Mouse (Mus musculus): Measurements from ENCODE around the gene Zfp638. TPM values are rescaled to one million over a fixed set of nuclear protein-coding genes. Genes with fewer than 3 reads are reported as not detected.
"Not testable (repeated sequence)": the region's sequence is repeated elsewhere in the genome, so short reads cannot be mapped to it uniquely, and the experiment has no call there.

Gene Zfp638
- total RNA-seq (2021), result 10 to 100 TPM; 50.4 to 52.1 TPM
- long read RNA-seq, experiment 1, partial matches to known transcripts, result 2 of 25 reads
- long read RNA-seq, experiment 1, other reads (novel, unspliced or antisense), result 22 of 25 reads
- long read RNA-seq, experiment 2, full-length matches to known transcripts, result 1 of 25 reads
- long read RNA-seq, experiment 2, partial matches to known transcripts, result 0 of 25 reads
- long read RNA-seq, experiment 2, other reads (novel, unspliced or antisense), result 24 of 25 reads

DNA sequence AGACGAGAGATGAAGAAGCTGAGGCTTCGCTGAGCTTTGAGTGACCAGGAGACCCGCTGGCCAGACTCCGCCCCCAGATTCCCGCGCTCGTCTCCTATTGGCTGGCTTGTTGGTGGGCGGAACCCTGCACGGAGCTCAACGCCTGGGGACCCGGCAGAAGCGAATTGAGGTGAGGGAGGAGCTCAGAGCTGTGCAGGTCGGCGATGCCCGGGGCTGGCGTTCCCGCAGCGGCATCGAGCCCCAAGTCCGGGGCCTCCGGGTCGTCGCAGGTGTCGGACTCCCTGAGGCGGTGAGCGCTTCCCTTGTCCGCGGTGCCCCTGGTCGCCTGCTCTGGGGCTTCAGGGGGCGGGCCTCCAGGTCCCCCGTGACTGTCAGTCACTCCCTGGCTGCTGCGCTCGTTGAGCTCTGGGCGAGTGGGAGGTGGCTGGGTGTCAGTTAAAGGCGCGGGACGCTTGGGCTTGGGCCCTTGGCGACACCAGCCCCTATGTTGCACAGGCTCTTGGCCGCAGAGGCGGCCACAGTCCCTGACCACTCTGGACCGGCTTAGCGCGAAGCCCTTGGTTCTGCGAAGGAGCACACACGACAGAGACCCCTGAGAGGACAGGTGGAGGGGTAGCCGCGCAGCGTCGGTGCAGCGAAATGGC is at the start of gene Zfp638:
Gene Zfp638, plus strand, starts transcription at position 156 of the 644 bp plus-strand sequence.
- Histone ChIP-seq H3K4me3 (peak within 1 kb of the TSS; percentile 89), H3K27ac (peak within 1 kb of the TSS; percentile 95)
- peak; percentile 95 for DNase-seq
- no peak for TF ChIP-seq CTCF (IDR thresholded peaks at IDR 0.05)
- intact Hi-C loops (cut with DNase I), result loop anchor here (2.0 to 5.0 kb wide), 2 partner anchors 20 to 35 kb away; partner anchors contain the start of gene Paip2b

DNA sequence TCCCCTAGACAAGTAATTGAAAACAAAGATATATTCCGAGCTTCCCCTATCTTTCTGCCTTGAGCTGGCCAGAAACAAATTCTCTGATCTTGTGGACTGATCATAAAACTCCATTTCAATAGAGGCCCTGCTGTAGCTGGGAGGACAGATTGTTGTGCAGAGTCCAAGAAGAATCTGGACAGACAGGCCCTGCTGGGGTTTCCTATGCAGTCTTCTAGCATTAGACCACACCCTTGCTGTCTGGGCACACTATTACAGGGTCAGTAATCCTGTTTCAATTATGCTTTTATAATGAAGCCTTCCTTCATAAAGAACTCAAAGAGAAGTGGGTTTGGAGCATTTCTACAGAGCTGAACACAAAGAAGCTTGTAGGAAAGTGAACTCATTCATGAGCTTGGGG is 47.9 kb upstream of the Zfp638 start:
- no peak overlapping the region for H3K4me3 ChIP-seq
- no peak for DNase-seq
- H3K27ac ChIP-seq, result 0 out of 2 replicates have a peak overlapping the region, but pooled peaks have one; percentile 24
- intact Hi-C loops (cut with DNase I), result no loop called here
- no peak for TF ChIP-seq CTCF (IDR thresholded peaks at IDR 0.05)

DNA sequence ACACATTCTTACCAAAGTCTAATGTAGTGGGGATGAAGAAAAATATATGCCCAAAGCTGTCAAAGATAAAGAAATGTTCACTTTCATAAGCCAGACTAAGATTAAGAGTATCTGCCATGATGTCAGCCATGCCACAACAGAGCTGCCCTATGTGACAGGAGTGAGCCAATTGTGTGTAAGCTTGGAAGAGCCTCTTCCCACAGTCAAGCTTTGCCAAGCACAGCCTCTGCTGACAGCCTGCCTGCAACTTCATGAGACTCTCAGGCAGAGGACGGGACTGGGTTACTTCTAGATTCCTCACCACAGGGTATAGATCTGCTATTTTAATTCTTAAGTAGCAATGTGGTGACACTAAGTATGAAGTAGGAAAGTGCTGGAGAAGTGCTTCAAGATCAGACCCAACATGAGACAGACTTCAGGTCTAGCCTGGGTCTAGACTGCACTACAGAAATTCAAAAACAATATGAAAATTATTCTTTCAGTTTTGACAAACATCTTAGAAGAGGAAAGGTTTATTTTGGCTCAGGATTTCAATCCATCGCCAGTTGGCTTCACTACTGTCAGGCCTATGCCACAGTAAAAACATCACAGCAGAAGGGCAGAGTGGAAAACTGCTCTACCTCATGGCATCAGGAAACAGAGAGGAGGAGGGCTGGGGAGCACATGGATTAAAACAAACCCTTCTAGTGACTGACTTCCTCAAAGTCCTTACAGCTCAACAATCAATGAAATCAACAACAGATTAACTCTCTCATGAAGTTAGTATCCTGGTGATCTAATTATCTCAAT is 46.0 kb upstream of the Zfp638 start:
- no peak for DNase-seq
- no peak for TF ChIP-seq CTCF (IDR thresholded peaks at IDR 0.05)
- H3K27ac ChIP-seq, result peak overlapping the region; percentile 16; the same call in 1 of the 2 replicates
- intact Hi-C loops (cut with DNase I), result no loop called here
- H3K4me3 ChIP-seq, result no peak overlapping the region

DNA sequence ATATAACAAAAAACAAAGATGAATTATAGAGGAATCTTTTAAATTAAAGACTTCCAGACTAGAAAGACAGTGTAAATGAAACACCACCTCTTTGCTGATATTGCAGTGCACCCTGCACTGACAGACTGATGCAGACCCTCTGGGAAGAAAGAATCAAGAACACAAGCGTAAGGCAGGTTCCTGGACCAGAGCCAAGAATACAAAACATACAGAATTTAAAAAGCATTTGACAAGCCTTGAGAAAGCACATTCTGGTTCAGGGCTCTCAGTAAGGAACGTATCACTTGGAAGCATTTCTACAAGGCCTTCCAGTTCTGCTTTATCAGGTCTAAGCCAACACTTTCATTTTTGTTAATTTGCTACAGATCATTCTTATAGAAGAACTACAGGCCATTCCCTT is 45.1 kb upstream of the Zfp638 start:
- Histone ChIP-seq H3K4me3 (no peak overlapping the region), H3K27ac (no peak overlapping the region)
- intact Hi-C loops (cut with DNase I), result no loop called here
- no peak for DNase-seq
- TF ChIP-seq CTCF (IDR thresholded peaks at IDR 0.05), result no peak

DNA sequence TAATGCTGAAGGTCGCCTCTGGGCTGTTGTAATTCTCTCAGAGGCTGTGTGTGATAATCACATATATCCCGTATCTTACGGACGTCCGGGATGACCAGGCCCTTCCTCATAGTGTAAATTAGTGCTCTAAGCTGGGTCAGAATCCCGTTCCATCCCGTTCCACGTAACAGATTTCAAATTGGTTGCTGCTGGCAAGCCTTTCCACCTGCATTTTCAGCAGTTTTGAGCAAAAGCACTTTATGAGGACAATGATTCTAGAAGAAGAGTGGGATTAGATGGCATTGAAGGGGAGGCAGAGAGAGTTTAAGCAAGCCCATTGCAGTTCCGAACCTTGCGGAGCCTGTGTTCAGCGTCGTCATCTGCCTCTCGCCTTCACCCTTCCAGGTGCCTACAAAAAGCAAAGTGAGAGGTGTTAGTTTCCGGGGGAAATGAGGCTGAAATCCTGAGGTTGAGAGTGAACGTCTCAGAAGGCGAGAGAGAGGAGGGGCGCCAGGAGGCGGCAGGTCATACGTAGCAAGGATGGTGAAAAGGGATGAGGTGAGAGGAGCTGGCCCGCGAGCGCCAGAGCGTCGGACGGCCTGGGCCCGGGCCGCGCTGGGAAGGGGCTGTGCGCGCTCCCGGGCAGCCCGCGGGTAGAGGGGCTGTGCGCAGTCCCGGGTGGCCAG is 35.8 kb upstream of the Zfp638 start:
- no peak for DNase-seq
- intact Hi-C loops (cut with DNase I), result loop anchor here (2.0 to 5.0 kb wide), 2 partner anchors 36 kb away; partner anchors contain the start of genes Nagk and Zfp638
- H3K4me3 ChIP-seq, result peak overlapping the region; percentile 77
- H3K27ac ChIP-seq, result peak overlapping the region; percentile 91
- no peak for TF ChIP-seq CTCF (IDR thresholded peaks at IDR 0.05)

- peak; percentile 31; the same call in 1 of the 2 replicates for TF ChIP-seq CTCF (IDR thresholded peaks at IDR 0.05)
- H3K4me3 ChIP-seq, result peak within 1 kb of the TSS; percentile 77
- intact Hi-C loops (cut with DNase I), result loop anchor here (2.0 to 5.0 kb wide), 2 partner anchors 36 to 37 kb away; partner anchors contain the start of genes Nagk and Zfp638
- H3K27ac ChIP-seq, result peak within 1 kb of the TSS; percentile 92
- DNase-seq, result peak; percentile 99
These were observed 35.2 kb upstream of the Zfp638 start, which contains the start of gene Paip2b for GRCm38 (mm10) chr6:83831606-83832123. Gene Paip2b (minus strand): TSS chr6:83831741.

DNA sequence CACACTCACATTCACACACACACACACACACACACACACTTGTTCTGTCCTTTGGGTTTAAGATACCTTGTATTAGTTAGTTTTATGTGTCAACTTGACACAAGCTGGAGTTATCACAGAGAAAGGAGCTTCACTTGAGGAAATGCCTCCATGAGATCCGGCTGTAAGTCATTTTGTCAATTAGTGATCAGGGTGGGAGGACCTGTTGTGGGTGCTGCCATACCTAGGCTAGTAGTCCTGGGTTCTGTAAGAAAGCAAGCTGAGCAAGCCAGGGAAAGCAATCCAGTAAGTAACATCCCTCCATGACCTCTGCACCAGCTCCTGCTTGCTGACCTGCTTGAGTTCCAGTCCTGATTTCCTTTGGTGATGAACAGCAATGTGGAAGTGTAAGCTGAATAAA is 34.5 kb upstream of the Zfp638 start:
- Histone ChIP-seq H3K27ac (peak overlapping the region; percentile 92), H3K4me3 (peak overlapping the region; percentile 62)
- intact Hi-C loops (cut with DNase I), result loop anchor here (5.0 kb wide), 1 partner anchor 35 kb away; the partner anchor contains the start of gene Zfp638
- not testable (repeated sequence) for DNase-seq

GRCm38 (mm10) chr6:83836826-83837225 is 30.1 kb upstream of the Zfp638 start:
- TF ChIP-seq CTCF (IDR thresholded peaks at IDR 0.05), result no peak
- intact Hi-C loops (cut with DNase I), result no loop called here
- no peak for DNase-seq
- H3K4me3 ChIP-seq, result no peak overlapping the region
- no peak overlapping the region for H3K27ac ChIP-seq

GRCm38 (mm10) chr6:83838046-83838445 is 28.9 kb upstream of the Zfp638 start:
- no peak for DNase-seq
- Histone ChIP-seq H3K27ac (no peak overlapping the region), H3K4me3 (no peak overlapping the region)
- intact Hi-C loops (cut with DNase I), result no loop called here
- no peak for TF ChIP-seq CTCF (IDR thresholded peaks at IDR 0.05)

DNA sequence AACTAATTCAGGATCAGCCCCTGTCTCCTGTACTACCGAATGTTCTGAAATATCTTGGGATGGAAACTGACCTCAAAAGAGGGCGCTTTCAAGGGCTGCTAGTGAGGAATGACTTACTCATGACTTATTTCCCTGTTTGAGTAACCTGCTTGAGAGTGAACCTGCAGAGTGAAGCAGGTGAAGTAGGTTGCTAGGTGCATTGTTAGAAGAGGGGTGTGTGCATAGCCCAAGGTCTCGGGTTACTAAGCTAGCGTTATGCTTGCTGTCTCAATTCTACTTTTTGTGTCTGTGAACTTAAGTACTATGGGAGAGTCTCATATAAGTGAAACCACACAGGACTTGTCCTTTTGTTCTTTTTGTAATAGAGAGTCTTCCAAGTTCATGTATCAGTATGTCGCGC is 26.8 kb upstream of the Zfp638 start:
- TF ChIP-seq CTCF (IDR thresholded peaks at IDR 0.05), result no peak
- DNase-seq, result no peak
- Histone ChIP-seq H3K4me3 (no peak overlapping the region), H3K27ac (no peak overlapping the region)
- intact Hi-C loops (cut with DNase I), result no loop called here

DNA sequence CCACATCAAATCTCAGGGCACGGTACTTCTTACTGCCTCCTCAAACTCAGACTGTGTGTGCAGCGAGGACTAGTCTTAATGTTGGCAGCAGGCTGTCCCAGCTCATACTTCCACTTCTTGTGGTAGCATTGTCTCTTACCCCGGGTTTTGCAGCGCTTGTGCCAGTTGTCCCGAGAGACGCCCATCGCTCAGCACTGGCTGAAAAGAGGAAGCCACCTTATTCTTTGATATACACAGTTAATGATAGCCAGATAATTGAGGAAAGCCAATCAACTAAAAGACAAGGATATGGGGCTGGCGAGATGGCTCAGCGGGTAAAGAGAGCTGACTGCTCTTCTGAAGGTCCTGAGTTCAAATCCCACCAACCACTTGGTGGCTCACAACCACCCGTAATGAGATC is 22.0 kb upstream of the Zfp638 start:
- TF ChIP-seq CTCF (IDR thresholded peaks at IDR 0.05), result no peak
- DNase-seq, result no peak

DNA sequence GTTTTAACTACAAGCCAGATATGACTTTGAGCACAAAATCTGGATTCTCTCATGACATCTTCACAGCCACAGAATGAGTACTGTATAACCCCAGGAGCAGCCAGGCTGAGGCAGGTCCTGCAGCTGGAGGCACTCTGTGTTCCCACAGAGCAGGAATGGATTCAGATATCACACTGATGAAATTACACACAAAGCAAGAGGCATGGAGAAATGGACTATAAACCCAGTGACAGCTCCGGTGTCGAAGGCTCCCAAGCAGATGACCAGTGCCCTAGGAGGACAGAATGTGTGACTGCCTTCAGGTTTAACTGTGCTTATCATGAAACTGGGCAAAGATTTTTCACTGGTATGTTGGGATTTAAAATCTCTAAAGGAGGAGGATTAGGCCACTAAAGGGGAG is 20.8 kb upstream of the Zfp638 start:
- peak; percentile 57 for DNase-seq
- Histone ChIP-seq H3K4me3 (no peak overlapping the region), H3K27ac (peak overlapping the region; percentile 85)
- no peak for TF ChIP-seq CTCF (IDR thresholded peaks at IDR 0.05)
- intact Hi-C loops (cut with DNase I), result loop anchor here (2.0 kb wide), 1 partner anchor 21 kb away; the partner anchor contains the start of gene Zfp638

More for the DNA sequence above, 22.0 kb upstream of the Zfp638 start:
- intact Hi-C loops (cut with DNase I), result no loop called here
- Histone ChIP-seq H3K4me3 (no peak overlapping the region), H3K27ac (no peak overlapping the region)

Data from gastrocnemius, adult 2 months (tissue).